Mouse (Mus musculus): ENCODE data around the gene Ddx31.

Gene Ddx31

GRCm38 (mm10) chr2:28840222-28840951, at the start of gene Ddx31, which contains the start of gene Gtf3c4:
TSS of gene Ddx31 (plus strand) at chr2:28840406.
TSS of gene Gtf3c4 (minus strand) at chr2:28840360.
- peak; percentile 95 for DNase-seq (ENCODE audit: low spot score in 2 of 2)

DNA sequence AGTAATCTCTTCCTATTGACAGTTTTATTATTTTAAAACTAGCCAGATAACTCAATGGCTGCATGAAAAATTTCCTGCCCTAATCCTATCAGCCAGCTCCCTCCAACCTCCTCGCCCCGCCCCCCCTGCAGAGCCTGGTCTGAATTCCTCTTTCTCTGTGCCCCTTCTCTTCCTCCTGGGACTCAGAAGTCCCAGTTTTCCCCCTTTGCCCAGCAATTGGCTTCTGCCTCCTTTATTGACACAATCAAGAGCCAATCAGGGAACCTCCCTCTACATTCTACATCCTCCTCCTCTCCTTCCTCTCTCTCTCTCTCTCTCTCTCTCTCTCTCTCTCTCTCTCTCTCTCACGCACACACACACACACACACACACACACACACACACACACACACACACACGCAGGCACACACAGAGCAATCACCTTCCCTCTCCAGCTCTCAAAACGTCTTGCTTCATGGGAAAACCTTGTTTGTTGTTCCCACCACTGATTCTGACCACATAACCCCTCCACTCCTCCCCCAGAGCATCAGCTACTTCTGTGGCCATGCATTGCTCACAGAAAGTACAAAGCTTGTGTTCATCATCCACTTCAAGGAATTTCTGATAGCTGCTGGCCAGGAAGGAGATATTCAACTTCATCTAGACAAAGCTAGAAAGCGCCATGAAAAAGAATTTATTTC, 47.1 kb upstream of the Ddx31 start:
- DNase-seq (ENCODE audit: low spot score in 2 of 2): no peak

GRCm38 (mm10) chr2:28794623-28795022, 45.6 kb upstream of the Ddx31 start:
- peak in 1 of 2 experiments; percentile 27 for DNase-seq (ENCODE audit: low spot score in 2 of 2)

GRCm38 (mm10) chr2:28796298-28796697, 43.9 kb upstream of the Ddx31 start:
- DNase-seq (ENCODE audit: low spot score in 2 of 2): no peak

- no peak for DNase-seq (ENCODE audit: low spot score in 2 of 2)
Observed at GRCm38 (mm10) chr2:28797490-28798106, 42.6 kb upstream of the Ddx31 start.

GRCm38 (mm10) chr2:28798390-28798789, 41.8 kb upstream of the Ddx31 start:
- no peak for DNase-seq (ENCODE audit: low spot score in 2 of 2)

DNA sequence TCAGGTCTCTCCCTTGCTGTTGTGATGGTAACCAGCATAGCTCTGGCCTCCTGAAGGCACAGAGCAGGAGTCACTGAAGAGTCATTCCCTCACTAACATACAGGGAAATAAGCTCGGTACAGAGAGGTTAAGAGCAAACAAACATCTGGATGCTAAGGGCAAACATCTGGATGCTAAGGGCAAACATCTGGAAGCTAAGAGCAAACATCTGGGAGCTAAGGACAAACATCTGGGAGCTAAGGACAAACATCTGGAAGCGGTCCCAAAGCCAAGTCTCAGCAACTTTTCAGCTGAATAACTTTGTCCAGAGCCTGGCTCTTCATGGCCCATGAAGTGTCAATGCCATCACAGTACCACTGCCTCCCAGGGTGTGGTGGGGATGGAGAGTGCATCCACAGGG, 40.6 kb upstream of the Ddx31 start:
- no peak for DNase-seq (ENCODE audit: low spot score in 2 of 2)

DNA sequence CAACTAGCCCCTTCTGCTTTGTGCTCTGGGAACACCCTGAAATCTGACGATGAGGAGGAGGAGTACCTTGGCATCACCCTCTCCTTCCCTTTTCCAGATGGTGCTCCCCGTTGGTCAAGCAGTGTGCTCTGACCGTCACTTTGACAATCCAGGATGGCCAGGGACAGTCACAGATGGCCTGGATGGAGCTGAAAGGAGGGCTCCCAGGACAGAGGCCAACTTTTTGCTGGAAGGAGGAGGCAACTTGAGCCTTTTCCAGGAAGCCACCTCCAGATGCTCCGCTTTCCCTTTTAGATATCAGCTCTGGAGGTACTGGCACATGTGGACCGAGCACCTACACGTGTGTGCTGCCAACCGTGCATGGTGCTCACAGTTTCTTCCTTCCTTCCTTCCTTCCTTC, 36.8 kb upstream of the Ddx31 start:
- no peak for DNase-seq (ENCODE audit: low spot score in 2 of 2)

GRCm38 (mm10) chr2:28808841-28809240, 31.4 kb upstream of the Ddx31 start:
- DNase-seq (ENCODE audit: low spot score in 2 of 2): no peak

DNA sequence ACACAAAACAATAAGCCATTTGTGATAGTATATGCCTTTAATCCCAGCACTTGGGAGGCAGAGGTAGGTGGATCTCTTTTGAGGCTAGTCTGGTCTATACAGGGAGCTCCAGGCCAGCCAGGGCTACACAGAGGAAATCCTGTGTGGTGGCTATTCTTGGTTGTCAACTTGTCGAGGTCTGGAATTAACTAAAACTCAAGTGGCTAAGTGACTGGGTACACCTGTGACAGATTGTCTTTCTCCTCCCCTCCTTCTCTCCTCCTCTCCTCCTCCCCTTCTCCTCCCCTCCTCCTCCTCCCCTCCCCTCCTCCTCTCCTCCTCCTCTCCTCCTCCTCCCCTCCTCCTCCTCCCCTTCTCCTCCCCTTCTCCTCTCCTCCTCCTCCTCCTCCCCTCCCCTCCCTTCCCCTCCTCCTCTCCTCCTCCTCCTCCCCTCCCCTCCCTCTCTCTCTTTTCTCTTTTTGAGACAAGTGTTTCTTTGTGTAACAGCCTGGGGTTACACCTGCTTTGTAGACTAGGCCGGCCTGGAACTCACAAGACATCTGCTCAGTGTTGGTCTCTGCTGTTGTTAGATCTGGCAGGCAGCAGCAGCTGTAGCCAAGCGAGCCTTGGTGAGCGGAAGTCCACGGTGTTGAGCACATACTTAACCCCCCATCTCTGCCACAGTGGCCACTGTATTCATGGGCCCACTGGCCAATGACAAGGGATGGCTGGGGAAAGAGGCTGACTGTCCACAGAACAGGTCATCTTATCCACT, 29.8 kb upstream of the Ddx31 start:
- no peak for DNase-seq (ENCODE audit: low spot score in 2 of 2)

GRCm38 (mm10) chr2:28818866-28819265, 21.3 kb upstream of the Ddx31 start:
- DNase-seq (ENCODE audit: low spot score in 2 of 2): no peak

GRCm38 (mm10) chr2:28829265-28829664, 10.9 kb upstream of the Ddx31 start:
- no peak for DNase-seq (ENCODE audit: low spot score in 2 of 2)

- DNase-seq (ENCODE audit: low spot score in 2 of 2): no peak
Observed at GRCm38 (mm10) chr2:28836181-28836940, 3.8 kb upstream of the Ddx31 start.

DNA sequence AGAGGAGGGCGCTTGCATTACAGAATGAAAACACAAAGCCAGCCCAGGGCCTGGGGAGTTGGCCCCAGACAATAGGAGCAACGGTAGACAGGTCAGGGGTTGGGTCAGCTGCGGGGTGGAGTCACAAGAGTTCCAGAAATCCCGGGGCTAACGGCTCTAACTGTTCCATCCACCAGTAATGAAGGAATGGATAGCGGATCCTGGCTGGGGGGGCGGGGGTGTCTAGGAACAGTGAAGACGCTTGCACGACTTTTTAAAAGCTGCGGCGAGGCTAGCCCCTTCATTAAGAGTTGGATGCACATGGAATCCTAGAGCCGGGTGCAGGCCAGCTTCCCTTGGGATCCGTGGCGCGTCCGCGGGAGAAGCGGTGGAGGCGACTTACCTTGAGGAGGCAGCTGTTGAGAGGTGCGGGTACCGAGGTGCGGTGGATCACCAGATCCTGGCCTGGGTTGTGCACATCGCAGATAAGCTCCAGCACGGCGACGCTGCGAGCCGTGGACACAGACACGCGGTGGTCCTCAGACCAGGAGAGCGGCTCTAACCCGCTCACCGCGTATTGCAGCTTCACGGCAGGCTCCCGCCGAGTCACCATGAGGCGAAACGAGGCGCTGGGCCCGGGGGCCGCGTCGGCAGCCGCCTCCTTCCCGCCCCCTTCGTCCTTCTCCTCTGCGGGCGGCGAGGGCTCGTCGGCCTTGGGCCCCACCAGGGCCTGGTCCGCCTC, 545 bp upstream of the Ddx31 start:
- DNase-seq (ENCODE audit: low spot score in 2 of 2): no peak

GRCm38 (mm10) chr2:28842042-28842441, 1.8 kb downstream of the Ddx31 start:
- no peak for DNase-seq (ENCODE audit: low spot score in 2 of 2)

DNA sequence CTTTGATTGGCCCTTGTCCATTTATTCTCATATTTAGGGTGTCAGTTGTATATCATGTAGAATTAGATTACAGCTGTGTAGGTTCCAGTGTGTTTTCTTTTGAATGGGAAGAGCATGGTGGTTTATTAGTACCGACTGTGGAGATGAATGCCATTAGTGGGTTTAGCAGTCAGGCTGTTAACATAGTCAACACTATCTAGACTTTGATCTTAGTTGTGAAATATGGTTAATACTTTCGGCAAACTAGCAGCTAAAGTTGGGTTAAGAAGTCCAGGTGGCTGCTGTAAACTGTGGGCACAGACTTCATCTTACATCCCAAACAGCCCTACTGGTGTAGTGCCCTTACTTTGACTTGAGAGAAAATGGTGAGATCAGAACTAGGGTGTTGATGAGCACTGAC, 8.7 kb downstream of the Ddx31 start:
- no peak for DNase-seq (ENCODE audit: low spot score in 2 of 2)

GRCm38 (mm10) chr2:28852594-28852993, 12.4 kb downstream of the Ddx31 start:
- no peak for DNase-seq (ENCODE audit: low spot score in 2 of 2)

- DNase-seq (ENCODE audit: low spot score in 2 of 2): no peak
Observed at GRCm38 (mm10) chr2:28855773-28856172, 15.6 kb downstream of the Ddx31 start.

DNA sequence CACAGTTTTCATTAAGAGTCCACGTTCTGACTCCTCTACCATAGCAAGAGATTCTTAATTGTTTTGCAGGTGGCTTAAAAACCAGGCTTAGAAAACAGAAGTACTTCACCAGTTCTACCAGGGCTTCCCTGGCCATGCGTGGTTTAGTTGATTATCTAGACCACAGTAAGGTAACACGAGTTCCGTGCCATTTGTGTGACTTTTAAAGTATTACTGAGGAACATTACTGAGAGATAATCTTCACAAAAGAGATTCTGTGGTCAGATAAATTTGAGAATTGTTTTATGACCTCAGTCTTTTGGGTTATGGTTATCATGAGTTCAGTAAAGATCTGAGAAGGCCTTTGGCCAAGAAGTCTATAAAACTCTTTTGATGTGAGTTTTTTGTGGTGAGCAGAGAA, 19.1 kb downstream of the Ddx31 start:
- DNase-seq (ENCODE audit: low spot score in 2 of 2): no peak

DNA sequence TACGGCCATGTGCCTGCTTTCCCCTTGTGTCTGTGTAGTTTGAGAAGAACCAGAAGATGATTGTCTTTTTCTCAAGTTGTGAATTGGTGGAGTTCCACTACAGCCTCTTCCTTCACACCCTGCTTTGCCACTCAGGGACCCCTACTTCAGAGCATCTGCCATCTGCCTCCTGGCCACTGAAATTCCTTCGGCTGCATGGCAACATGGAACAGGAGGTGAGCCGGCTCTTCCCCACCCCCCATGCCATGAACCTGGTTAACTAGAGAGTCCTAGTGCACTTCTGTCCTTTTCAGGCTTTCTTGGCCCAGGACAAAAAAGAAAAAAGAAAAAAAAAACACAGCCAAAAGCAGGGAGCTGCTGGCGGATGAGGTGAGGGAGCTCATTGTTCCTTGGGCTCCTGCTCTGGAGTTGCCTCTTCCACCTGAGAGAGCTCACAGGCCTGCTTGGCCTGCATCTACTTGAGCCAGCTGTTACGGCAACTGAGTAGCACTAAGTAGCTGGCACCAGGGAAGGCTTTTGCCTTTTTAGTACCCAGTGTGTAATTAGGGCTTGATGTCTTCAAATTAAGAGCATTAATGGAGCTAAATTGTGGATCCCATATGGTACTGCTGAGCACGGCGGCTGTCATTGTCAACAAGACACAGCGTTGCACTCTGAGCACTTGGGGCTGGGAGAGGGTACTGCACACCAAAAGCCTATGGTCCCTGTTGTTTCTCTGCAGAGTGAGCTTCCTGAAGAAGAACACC, 20.6 kb downstream of the Ddx31 start:
- DNase-seq (ENCODE audit: low spot score in 2 of 2): no peak
